In the genomic region with DNA sequence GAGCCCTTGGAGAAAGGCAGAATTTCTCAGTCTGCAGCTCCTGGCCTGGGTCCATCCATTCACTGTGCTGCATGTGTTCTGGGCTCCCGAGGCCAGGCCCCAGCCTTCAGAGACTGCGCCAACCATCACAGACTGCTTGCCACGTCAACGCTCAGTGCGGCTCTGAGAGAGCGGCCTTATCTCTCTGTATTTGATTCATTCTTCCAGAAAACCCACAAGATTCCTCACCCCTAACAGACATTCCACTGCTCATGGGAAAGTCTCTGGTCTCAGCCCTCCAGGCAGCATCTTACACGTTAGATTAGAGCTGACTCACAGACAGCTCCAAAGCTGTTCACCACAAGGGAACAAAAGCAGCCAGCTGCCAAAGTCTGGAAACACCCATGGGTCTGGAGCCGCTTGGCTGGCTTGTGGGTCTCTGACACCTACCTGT, we compare ENCODE assay signal across 8 mouse cellular contexts.
DNase-seq lines count a peak whose midpoint lies in the region; ATAC-seq and TF ChIP-seq lines count a peak whose summit lies in the region.

No protein-coding gene starts in this region.

- no peak for TF ChIP-seq CTCF in brain, embryonic 14.5 days (IDR thresholded peaks at IDR 0.05; ENCODE audit: borderline replicate concordance, extremely low read depth, insufficient read depth, insufficient read length)
- no peak for TF ChIP-seq CTCF in heart, adult 2 months (IDR thresholded peaks at IDR 0.05)

- TF ChIP-seq EP300 in heart, adult 2 months (IDR thresholded peaks at IDR 0.05; ENCODE audit: insufficient read depth, low read depth, low read length) = no peak

- H3K27ac ChIP-seq in midbrain, embryonic 14.5 days (replicated peaks; ENCODE audit: low read depth, low read length) = no peak overlapping the region
- H3K27ac ChIP-seq in midbrain, embryonic 10.5 days (replicated peaks) = no peak overlapping the region
- no peak overlapping the region for H3K27ac ChIP-seq in heart, adult 2 months

- no peak overlapping the region for H3K4me3 ChIP-seq in midbrain, embryonic 14.5 days (replicated peaks; ENCODE audit: low read depth, low read length)
- H3K4me3 ChIP-seq in midbrain, embryonic 10.5 days = no peak overlapping the region
- no peak overlapping the region for H3K4me3 ChIP-seq in heart, adult 2 months

- 79% methylated on average over 8 of the region's 8 CpGs for WGBS in midbrain, embryonic 14.5 days
- 89% methylated on average over 8 of the region's 8 CpGs for WGBS in midbrain, embryonic 10.5 days
- 28% methylated on average over 8 of the region's 8 CpGs for WGBS in heart, adult 2 months

- no peaks in the 10 kb centered on the region for H3K36me3 ChIP-seq in midbrain, embryonic 14.5 days (ENCODE audit: control insufficient read depth, insufficient read depth, low read length)
- no peaks in the 10 kb centered on the region for H3K36me3 ChIP-seq in midbrain, embryonic 10.5 days
- no peaks in the 10 kb centered on the region for H3K36me3 ChIP-seq in heart, adult 2 months (ENCODE audit: control insufficient read depth, insufficient read depth, low read length)

- TF ChIP-seq POLR2A in brain, embryonic 14.5 days (IDR thresholded peaks at IDR 0.05; ENCODE audit: borderline replicate concordance, extremely low read depth, insufficient read depth, insufficient read length, poor library complexity, severe bottlenecking) = no peak
- no peak for TF ChIP-seq POLR2A in heart, adult 2 months (IDR thresholded peaks at IDR 0.05; ENCODE audit: insufficient read depth, low read depth, low read length)

- ATAC-seq in midbrain, embryonic 14.5 days (ENCODE audit: low FRiP score, low TSS enrichment) = no peak
- ATAC-seq in erythroid progenitor cell, adult 5-6 weeks (replicated peaks; ENCODE audit: low FRiP score, poor library complexity, severe bottlenecking) = no peak

- H3K79me2 ChIP-seq in heart, adult 2 months (replicated peaks; ENCODE audit: control insufficient read depth, insufficient read depth, low read length) = no peaks in the 10 kb centered on the region

- peak; percentile 31 for DNase-seq in midbrain, embryonic 14.5 days
- DNase-seq in midbrain, embryonic 10.5 days (ENCODE audit: low spot score) = no peak
- peak; percentile 73 for DNase-seq in brain, embryonic 14.5 days (ENCODE audit: low read depth)
- peak; percentile 57 to 74 for DNase-seq in heart, adult 2 months
- DNase-seq in layer of hippocampus, adult 9-11 months = peak; percentile 46
- DNase-seq in right cerebral cortex, postnatal 10 days (ENCODE audit: low spot score in 2 of 2) = peak; percentile 65 to 75
- DNase-seq in spleen, postnatal 10 days (ENCODE audit: low spot score in 2 of 2) = no peak

- H3K9ac ChIP-seq in midbrain, embryonic 14.5 days (replicated peaks; ENCODE audit: low read length) = no peak overlapping the region
- H3K9ac ChIP-seq in heart, adult 2 months (ENCODE audit: low read depth, low read length) = no peak overlapping the region

- no peaks in the 10 kb centered on the region for H3K9me3 ChIP-seq in midbrain, embryonic 14.5 days (ENCODE audit: control insufficient read depth, low read length)
- H3K9me3 ChIP-seq in midbrain, embryonic 10.5 days (replicated peaks) = no peaks in the 10 kb centered on the region

- intact Hi-C loops in heart, adult 2 months (cut with DNase I) = no loop called here

- no peaks in the 10 kb centered on the region for H3K27me3 ChIP-seq in midbrain, embryonic 14.5 days (ENCODE audit: control insufficient read depth, insufficient read depth, low read length)
- peaks cover 90% of the 10 kb centered on the region for H3K27me3 ChIP-seq in midbrain, embryonic 10.5 days (ENCODE audit: low read depth, poor library complexity, severe bottlenecking)
- H3K27me3 ChIP-seq in heart, adult 2 months (ENCODE audit: control insufficient read depth, insufficient read depth, low read length) = no peaks in the 10 kb centered on the region

- H3K4me2 ChIP-seq in midbrain, embryonic 14.5 days (ENCODE audit: low read length) = no peak overlapping the region

- peaks cover 7% of the 10 kb centered on the region; the same call in 1 of the 2 replicates for H3K4me1 ChIP-seq in midbrain, embryonic 14.5 days (ENCODE audit: control insufficient read depth, insufficient read depth, low read length)
- H3K4me1 ChIP-seq in midbrain, embryonic 10.5 days = peaks cover 11% of the 10 kb centered on the region
- H3K4me1 ChIP-seq in heart, adult 2 months (ENCODE audit: control insufficient read depth, insufficient read depth, low read length) = no peaks in the 10 kb centered on the region

Comparison
In these comparisons a context has a peak if more than half of its experiments do, and no peak if none do; other contexts are left out.
1. DNase-seq: peak in midbrain, embryonic 14.5 days (single experiment), brain, embryonic 14.5 days (single experiment), heart, adult 2 months (2 of 2), layer of hippocampus, adult 9-11 months (single experiment) and right cerebral cortex, postnatal 10 days (2 of 2); none in midbrain, embryonic 10.5 days (single experiment) and spleen, postnatal 10 days (0 of 2).